Mouse (Mus musculus) midbrain, embryonic 15.5 days (tissue): ENCODE measurements around the gene Rbm33. TPM values are rescaled to one million over a fixed set of nuclear protein-coding genes. Genes with fewer than 3 reads are reported as not detected.
A peak's percentile ranks its signal among the peaks of the same experiment; 100 is the strongest.

Source experiments
- ATAC-seq: fragments of 200-750 bp; cut with Nextera tagmentation; replicated peaks from 2 replicates; pipeline ENCODE4 v1.8.0; 2017; ENCODE audit warnings: moderate TSS enrichment
- H3K27ac ChIP-seq: fragments of 300-500 bp; sonication (generic); 2 replicates; pipeline ENCODE4 v1.5.1; 2015; ENCODE audit warnings: mild to moderate bottlenecking, inconsistent platforms
- H3K27me3 ChIP-seq: fragments of 300-500 bp; sonication (generic); replicated peaks from 2 replicates; pipeline ENCODE4 v1.6.1; 2015; ENCODE audit warnings: inconsistent platforms
- H3K36me3 ChIP-seq: fragments of 300-500 bp; sonication (generic); replicated peaks from 2 replicates; pipeline ENCODE4 v1.6.1; 2015; ENCODE audit warnings: inconsistent platforms
- H3K4me1 ChIP-seq: fragments of 300-500 bp; sonication (generic); 2 replicates; pipeline ENCODE4 v1.6.1; 2015; ENCODE audit warnings: inconsistent platforms
- H3K4me2 ChIP-seq: fragments of 300-500 bp; sonication (generic); 2 replicates; pipeline ENCODE4 v1.6.1; 2015; ENCODE audit warnings: inconsistent platforms, mild to moderate bottlenecking, moderate library complexity
- H3K4me3 ChIP-seq: fragments of 300-500 bp; sonication (generic); 2 replicates; pipeline ENCODE4 v1.5.1; 2015; ENCODE audit warnings: mild to moderate bottlenecking, inconsistent platforms
- H3K9ac ChIP-seq: fragments of 300-500 bp; sonication (generic); 2 replicates; pipeline ENCODE4 v1.6.1; 2015; ENCODE audit warnings: mild to moderate bottlenecking, inconsistent platforms
- H3K9me3 ChIP-seq: fragments of 300-500 bp; sonication (generic); 2 replicates; pipeline ENCODE4 v1.6.1; 2016; ENCODE audit warnings: inconsistent platforms
- WGBS: fragments of 180-500 bp; shearing (Covaris S2); methylation state at CpG from one replicate; pipeline ENCODE4 v1.1.7; 2015; ENCODE audit warnings: mixed read lengths; 5-methylcytosine and 5-hydroxymethylcytosine counted together
- polyA plus RNA-seq: library from polyadenylated mRNA; unstranded; fragments of >200 nt; fragmentation: Nextera tagmentation; extraction: Ambion mirVana; gene quantifications from 2 replicates; pipeline ENCODE4 v1.2.1, GENCODE M21; 2015

Gene Rbm33
- polyA plus RNA-seq, 1 experiment from 2014 or later = 18.6 TPM

DNA sequence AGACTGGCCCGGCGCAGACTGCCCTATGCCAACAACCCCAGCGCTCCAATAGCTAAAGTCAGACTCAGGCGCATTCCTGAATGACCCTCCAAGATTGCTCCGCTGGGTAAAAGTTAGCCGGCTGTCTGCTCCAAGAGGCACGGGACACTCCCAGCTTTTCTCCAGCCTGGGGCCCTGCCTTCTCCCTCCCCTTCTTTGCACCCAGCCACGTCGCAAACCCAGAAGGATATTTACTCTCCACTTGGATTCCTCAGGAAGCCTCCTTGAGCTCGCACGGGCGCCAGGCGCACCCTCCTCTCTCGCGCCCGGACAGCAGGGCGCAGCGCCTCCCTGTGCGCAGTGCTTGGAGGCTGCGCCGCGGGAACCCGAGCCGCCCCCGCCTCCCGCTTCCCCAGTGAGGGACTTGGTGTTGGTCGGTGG, 141.9 kb downstream of the Rbm33 start:
- Histone ChIP-seq H3K9ac (no peak overlapping the region), H3K27me3 (peaks cover 78% of the 10 kb centered on the region), H3K9me3 (no peaks in the 10 kb centered on the region), H3K36me3 (no peaks in the 10 kb centered on the region), H3K4me3 (peak overlapping the region; percentile 45), H3K27ac (no peak overlapping the region), H3K4me2 (peak overlapping the region; percentile 92), H3K4me1 (peaks cover 50% of the 10 kb centered on the region)
- WGBS = under 1% methylated on average over 27 of the region's 27 CpGs
- ATAC-seq = peak; percentile 41; the same call in 1 of the 2 replicates

DNA sequence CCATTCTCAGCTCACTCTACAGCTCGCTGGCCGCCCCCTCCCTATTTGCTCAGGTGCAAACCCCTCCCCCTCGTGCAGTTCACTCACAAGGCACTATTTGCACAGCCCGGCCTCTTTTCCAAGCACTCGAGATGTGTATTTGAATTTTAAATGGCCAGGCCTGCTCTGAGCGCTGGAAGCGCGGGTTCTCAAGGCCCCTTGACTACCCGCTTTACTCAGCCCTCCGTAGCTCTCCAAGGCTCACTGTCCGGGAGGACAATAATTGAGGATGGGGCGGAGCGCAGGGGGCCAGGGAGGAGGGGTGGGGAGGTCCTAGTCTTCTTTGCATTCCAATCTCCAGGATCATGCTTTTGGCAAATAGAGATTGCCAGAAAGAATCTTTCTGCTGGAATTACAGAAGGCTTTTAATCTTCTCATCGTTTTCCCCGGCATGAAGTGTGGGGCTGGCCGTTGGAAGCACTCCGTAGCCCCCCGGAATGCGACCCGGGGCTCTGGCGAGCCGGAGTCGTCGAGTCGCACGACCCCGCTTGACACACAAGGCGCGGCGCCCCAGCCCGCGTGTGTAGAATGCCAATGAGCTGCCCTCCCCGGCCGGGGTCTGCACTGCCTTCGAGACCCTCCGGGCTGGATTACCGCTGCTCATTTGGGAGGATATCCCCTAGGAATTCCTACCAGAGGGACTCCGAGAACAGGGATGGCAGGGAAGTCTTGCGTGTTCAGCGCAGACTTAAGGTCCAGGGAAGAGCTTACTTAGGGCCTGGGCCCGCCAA, 142.7 kb downstream of the Rbm33 start:
- peak overlapping the region; percentile 92 for H3K4me2 ChIP-seq
- ATAC-seq = peak; percentile 28

DNA sequence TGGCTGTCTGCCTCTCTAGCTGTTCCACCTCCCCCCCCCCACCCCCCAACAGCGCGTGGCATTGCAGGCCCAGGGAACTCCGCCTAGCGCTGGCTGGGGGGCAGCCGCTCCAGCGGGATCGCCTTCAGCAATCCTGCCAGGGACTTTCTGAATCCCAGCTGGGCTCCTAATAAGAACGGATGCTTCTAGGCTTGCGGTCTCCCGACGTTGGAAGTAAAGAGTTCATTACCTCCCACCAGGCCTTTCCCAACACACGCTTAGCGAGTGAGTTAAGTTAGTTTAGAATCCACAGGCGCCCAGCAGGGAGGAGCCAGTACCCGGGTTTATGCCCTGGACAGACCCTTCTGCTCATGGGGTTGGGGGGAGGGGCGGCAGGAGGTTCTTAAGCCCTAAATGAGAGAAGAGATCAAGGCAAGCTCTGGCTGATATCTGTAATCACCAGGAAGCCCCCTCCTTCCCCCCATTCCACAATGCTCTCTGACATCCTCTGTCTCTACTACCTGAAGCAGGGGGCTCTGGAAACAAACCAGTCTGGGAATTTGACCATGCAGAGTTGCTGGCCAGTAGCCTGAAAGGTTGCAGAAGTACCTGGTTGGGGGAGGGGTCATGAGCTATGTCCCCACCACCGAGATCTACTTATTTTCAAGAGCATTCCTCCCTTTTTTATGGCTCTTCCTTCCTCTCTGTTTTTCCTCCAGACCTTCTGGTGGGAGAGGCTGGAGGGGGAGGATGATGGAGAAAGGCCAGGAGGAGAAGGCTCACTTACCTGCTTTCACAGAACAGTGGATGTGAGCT, 143.8 kb downstream of the Rbm33 start:
- no peak overlapping the region for H3K9ac ChIP-seq
- peaks cover 62% of the 10 kb centered on the region for H3K4me1 ChIP-seq
- no peaks in the 10 kb centered on the region for H3K36me3 ChIP-seq
- no peak for ATAC-seq
- H3K4me2 ChIP-seq = 0 out of 2 replicates have a peak overlapping the region, but pooled peaks have one; percentile 5
- H3K27ac ChIP-seq = no peak overlapping the region
- peaks cover 96% of the 10 kb centered on the region for H3K27me3 ChIP-seq
- 4% methylated on average over 17 of the region's 17 CpGs for WGBS
- H3K9me3 ChIP-seq = no peaks in the 10 kb centered on the region
- H3K4me3 ChIP-seq = no peak overlapping the region

More for the DNA sequence above, 142.7 kb downstream of the Rbm33 start:
- no peak overlapping the region for H3K27ac ChIP-seq
- no peak overlapping the region for H3K4me3 ChIP-seq
- H3K27me3 ChIP-seq = peaks cover 86% of the 10 kb centered on the region
- no peaks in the 10 kb centered on the region for H3K9me3 ChIP-seq
- no peaks in the 10 kb centered on the region for H3K36me3 ChIP-seq
- H3K9ac ChIP-seq = no peak overlapping the region
- 2% methylated on average over 41 of the region's 41 CpGs for WGBS
- H3K4me1 ChIP-seq = peaks cover 58% of the 10 kb centered on the region

DNA sequence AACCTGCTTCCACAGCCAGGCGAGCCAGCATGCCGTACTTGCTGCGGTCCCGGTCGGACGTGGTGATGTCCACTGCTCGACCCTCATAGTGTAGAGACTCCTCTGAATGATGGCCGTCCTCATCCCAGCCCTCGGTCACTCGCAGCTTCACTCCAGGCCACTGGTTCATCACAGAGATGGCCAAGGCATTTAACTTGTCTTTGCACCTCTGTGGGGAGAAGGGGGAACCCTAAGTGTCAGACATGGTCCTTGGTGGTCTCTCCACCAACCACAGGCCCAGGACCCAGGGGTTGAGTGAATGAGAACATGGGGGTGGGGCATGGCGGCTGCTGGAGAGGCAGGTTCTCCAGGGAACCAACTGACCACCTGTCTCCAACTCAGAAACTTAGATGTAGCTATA, 144.5 kb downstream of the Rbm33 start:
- Histone ChIP-seq H3K4me2 (no peak overlapping the region), H3K36me3 (no peaks in the 10 kb centered on the region), H3K27ac (no peak overlapping the region), H3K9ac (no peak overlapping the region), H3K4me3 (no peak overlapping the region), H3K4me1 (peaks cover 68% of the 10 kb centered on the region), H3K27me3 (peaks cover 96% of the 10 kb centered on the region), H3K9me3 (no peaks in the 10 kb centered on the region)
- no peak for ATAC-seq
- WGBS = 12% methylated on average over 11 of the region's 11 CpGs

DNA sequence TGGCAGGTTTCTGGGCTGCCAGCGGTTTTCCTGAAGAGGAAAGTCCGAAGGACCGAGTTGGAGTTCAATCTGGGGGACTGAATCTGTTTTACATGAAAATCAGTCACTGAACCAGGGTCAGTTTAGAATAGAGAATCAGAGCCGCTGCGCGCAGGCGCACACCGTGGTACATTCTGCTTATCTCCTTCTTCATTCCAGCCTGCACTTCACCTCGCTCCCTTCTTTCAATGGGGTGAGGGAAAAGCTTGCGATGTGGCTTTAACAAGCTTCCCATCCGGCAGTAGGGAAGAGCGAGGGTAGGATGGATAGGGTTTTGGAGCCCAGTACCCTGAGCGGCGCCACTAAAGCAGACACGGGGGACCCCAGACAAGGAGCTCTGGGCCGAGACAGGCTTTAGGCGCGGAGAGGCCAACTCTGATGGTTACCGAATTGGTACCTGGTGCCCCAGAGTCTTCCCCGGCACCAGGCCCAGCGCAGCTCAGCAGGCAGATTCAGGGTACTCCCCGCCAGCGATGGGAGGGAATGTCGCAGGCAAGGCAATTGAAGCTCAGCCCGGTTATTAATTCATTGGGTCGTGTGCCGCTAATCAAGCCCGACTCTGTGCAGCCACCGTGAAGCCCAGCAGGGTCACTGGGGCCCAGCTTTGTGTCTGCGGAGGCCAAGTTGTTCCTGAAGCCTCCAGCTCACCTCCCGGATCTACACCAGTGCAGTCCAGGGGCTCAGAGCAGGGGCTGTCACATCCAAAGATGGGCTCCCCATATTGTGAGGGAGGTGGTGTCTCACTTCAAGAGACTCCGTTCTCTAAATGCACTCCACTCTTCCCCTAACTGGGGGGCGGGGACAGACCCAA, 146.0 kb downstream of the Rbm33 start:
- peak overlapping the region; percentile 64 for H3K4me3 ChIP-seq
- WGBS = 2% methylated on average over 33 of the region's 33 CpGs
- no peak for ATAC-seq
- no peak overlapping the region for H3K27ac ChIP-seq
- peak overlapping the region; percentile 92 for H3K4me2 ChIP-seq
- peaks cover 91% of the 10 kb centered on the region for H3K27me3 ChIP-seq
- H3K9me3 ChIP-seq = no peaks in the 10 kb centered on the region
- H3K9ac ChIP-seq = peak overlapping the region; percentile 4; the same call in 1 of the 2 replicates
- H3K4me1 ChIP-seq = peaks cover 72% of the 10 kb centered on the region
- H3K36me3 ChIP-seq = no peaks in the 10 kb centered on the region

DNA sequence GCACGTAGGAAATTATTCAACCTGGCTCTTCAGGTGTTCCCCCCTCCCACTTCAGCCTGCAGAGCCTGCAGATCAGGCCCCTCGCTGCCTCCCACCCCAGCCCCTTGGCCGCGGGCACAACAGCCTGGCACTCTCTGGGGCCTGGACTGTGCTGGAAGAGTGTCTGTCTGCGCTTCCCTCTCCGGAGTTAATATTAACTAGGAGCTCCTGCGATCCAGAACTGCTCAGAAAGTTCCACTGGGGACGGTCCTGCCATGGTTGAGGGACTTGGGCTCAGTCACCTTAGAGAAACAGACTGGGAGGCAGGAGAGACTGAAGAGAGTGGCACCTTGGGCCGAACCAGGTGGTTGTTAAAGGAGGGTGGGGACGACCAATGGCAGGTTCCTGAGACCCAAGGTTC, 146.7 kb downstream of the Rbm33 start:
- Histone ChIP-seq H3K36me3 (no peaks in the 10 kb centered on the region), H3K4me2 (peak overlapping the region; percentile 92), H3K4me3 (peak overlapping the region; percentile 64), H3K27ac (no peak overlapping the region), H3K27me3 (peaks cover 91% of the 10 kb centered on the region), H3K9ac (no peak overlapping the region), H3K4me1 (peaks cover 65% of the 10 kb centered on the region), H3K9me3 (no peaks in the 10 kb centered on the region)
- no peak for ATAC-seq
- 2% methylated on average over 10 of the region's 10 CpGs for WGBS

DNA sequence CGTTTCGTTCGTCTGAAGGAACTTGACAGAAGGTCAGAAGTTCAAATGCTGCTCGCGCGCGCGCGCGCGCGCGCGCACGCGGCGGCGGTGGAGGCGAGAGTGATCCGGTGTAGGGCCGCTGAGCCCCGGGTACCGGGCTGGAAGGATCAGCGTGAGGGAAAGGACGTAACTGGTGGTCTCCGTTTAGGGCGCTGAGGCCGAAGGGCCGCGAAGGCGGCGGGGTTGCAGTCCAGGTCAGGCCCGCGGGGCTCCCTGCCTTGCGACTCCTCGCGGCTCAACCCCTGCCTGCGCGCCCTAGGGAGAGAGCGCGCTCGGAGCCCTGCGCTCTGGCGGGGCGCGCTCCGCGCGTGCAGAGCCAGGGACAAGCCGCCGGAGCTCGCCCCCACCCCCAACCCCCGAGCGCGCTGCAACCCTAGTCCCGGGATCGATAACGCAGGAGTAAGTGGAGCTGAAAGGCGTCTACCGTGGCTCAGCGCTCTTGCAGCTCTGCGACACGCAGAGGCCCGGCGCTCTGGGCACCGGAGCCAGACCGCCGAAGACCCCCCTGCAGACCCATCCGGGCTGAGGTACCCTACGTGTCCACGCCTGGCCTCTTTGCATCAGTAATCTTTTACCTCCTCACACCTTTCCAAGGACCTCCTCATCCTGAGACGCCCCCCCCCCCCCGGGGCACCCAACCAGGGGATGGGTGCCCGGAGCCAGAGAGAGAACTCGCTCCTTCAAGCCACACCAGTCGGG, 147.6 kb downstream of the Rbm33 start:
- Histone ChIP-seq H3K27ac (peak overlapping the region; percentile 69), H3K4me1 (peaks cover 57% of the 10 kb centered on the region)

DNA sequence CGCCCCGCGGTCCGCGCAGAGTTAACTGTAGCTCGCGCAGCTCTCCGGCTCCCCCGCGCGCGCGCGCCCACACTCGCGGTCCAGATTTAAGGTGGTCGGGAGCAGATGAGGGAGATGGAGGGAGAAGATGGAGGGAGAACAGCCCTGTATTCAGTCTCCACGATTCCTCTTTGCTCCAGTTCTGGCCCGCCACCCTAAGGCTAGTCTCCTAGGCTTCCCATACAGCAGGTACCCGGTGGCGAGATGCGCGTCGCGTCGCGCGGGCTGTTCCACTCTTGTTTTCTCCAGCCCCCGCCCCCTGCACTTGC, 148.1 kb downstream of the Rbm33 start:
- Histone ChIP-seq H3K36me3 (no peaks in the 10 kb centered on the region), H3K4me3 (peak overlapping the region; percentile 64), H3K4me2 (peak overlapping the region; percentile 92), H3K4me1 (peaks cover 51% of the 10 kb centered on the region), H3K9me3 (no peaks in the 10 kb centered on the region), H3K9ac (peak overlapping the region; percentile 58), H3K27ac (peak overlapping the region; percentile 69), H3K27me3 (peaks cover 84% of the 10 kb centered on the region)
- peak; percentile 78 for ATAC-seq
- WGBS = 0% methylated on average over 27 of the region's 29 CpGs

More for the DNA sequence above, 147.6 kb downstream of the Rbm33 start:
- Histone ChIP-seq H3K4me2 (peak overlapping the region; percentile 92), H3K9ac (peak overlapping the region; percentile 58), H3K9me3 (no peaks in the 10 kb centered on the region), H3K36me3 (no peaks in the 10 kb centered on the region), H3K4me3 (peak overlapping the region; percentile 64), H3K27me3 (peaks cover 89% of the 10 kb centered on the region)
- ATAC-seq = peak; percentile 43
- under 1% methylated on average over 70 of the region's 76 CpGs for WGBS

DNA sequence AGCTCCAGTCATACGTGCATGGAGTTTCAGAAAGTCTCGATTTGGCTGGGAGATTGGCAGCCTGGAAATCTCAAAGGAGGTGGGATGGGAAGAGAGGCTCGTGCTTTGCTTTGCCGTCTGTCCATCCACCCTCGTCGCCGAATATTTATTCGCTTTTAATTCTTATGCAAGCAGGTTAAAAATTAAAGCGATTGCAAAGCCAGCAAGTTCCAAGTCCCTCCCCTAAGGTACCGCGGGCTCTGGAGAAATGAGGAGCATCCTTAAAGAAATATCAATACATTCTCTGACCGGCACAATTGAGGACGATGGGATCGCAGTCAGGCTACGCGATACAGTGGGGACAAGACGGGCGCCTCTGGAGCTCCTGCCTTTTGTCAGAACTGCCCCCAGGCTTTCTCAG, 148.6 kb downstream of the Rbm33 start:
- Histone ChIP-seq H3K36me3 (no peaks in the 10 kb centered on the region), H3K9me3 (no peaks in the 10 kb centered on the region), H3K4me2 (peak overlapping the region; percentile 92), H3K4me3 (peak overlapping the region; percentile 64), H3K27ac (0 out of 2 replicates have a peak overlapping the region, but pooled peaks have one; percentile 69), H3K4me1 (peaks cover 47% of the 10 kb centered on the region), H3K27me3 (peaks cover 79% of the 10 kb centered on the region), H3K9ac (peak overlapping the region; percentile 58)
- ATAC-seq = no peak; the same call in 1 of the 2 replicates
- WGBS = under 1% methylated on average over 18 of the region's 18 CpGs

DNA sequence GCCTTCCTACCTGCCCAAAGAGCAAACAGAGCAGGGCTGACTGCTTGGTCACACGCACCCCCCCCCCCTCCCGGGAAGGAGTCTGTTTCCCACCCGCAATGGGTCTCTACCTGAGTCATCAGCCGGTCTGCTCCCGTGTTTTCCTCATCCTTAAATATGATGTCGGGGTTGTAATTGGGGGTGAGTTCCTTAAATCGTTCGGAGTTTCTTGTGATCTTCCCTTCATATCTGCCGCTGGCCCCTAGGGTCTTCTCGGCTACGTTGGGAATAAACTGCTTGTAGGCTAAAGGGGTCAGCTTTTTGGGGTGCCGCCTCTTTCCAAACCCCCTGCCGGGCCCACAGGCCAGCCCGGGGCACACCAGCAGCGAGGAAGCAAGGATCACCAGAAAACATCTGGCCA, 149.4 kb downstream of the Rbm33 start:
- no peaks in the 10 kb centered on the region for H3K9me3 ChIP-seq
- peak overlapping the region; percentile 64 for H3K4me3 ChIP-seq
- no peaks in the 10 kb centered on the region for H3K36me3 ChIP-seq
- peaks cover 71% of the 10 kb centered on the region for H3K27me3 ChIP-seq
- peaks cover 43% of the 10 kb centered on the region for H3K4me1 ChIP-seq
- WGBS = 0% methylated on average over 15 of the region's 15 CpGs
- peak overlapping the region; percentile 58 for H3K9ac ChIP-seq
- peak overlapping the region; percentile 80 for H3K27ac ChIP-seq
- peak overlapping the region; percentile 92 for H3K4me2 ChIP-seq
- no peak for ATAC-seq

DNA sequence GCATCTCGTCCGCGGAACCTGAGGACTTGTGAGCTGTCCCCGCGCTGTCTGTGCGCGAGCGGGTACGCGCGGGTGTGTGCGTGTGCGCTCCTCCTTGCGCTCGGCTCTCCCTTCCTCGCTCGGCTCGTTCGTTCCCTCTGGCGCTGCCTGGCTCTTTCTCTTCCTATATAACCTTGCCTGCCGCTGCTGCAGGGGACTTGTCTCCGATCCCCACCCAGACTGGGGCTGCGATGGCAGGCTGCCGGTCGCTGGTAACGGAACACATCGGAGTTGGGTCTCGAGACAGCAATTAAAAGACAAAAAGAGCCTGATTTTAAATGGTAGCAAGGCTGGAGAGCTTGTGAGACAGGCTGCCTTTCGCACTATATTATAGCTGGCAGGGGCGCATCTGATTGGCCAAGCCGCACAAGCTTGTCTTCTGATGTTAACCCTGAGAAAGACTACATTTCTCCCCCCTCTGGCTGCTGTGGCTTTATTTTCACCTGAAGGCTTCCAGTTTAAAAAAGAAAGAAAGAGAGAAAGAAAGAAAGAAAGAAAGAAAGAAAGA, 149.9 kb downstream of the Rbm33 start, which contains the start of gene Shh:
Gene Shh (minus strand): TSS at position 497 of the 547 bp plus-strand sequence.
- Histone ChIP-seq H3K9me3 (no peaks in the 10 kb centered on the region), H3K9ac (peak within 1 kb of the TSS; percentile 58), H3K4me2 (peak within 1 kb of the TSS; percentile 92), H3K27me3 (peaks cover 66% of the 10 kb centered on the region), H3K36me3 (no peaks in the 10 kb centered on the region), H3K4me3 (peak within 1 kb of the TSS; percentile 64), H3K27ac (peak within 1 kb of the TSS; percentile 80), H3K4me1 (peaks cover 43% of the 10 kb centered on the region)
- under 1% methylated on average over 31 of the region's 31 CpGs for WGBS
- peak; percentile 73 for ATAC-seq
